Mouse (Mus musculus): ENCODE data around the gene Apbb2. TPM values are rescaled to one million over a fixed set of nuclear protein-coding genes. Genes with fewer than 3 reads are reported as not detected.
A peak's percentile ranks its signal among the peaks of the same experiment; 100 is the strongest.

Gene Apbb2
- polyA plus RNA-seq, 1 experiment from 2014 or later, result 63.9 TPM

DNA sequence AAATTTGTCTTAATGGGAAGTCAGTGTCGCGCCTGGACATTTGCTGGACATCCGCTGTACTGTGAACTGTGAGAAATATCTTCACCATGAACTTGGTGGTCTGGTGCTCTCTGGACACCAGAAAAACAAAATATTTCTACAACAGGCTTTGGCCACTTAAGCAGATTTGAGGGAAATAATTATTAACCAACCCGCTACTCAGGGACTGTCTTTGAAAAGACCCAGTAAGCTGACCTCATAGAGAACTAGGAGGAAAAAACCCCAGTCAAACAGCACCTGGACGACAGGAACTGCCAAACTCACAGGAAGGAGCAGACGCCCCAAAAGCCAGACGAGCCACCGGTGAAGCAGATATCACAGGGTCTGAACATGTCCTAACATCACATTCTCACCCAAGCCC, 18.2 kb downstream of the Apbb2 start:
- no peak overlapping the region for H3K4me3 ChIP-seq
- no peak overlapping the region for H3K27ac ChIP-seq
- H3K27me3 ChIP-seq, result no peaks in the 10 kb centered on the region
- H3K9me3 ChIP-seq, result no peaks in the 10 kb centered on the region
- WGBS, result 71% methylated on average over 8 of the region's 8 CpGs
- no peak overlapping the region for H3K9ac ChIP-seq
- no peak overlapping the region for H3K4me2 ChIP-seq (replicated peaks)
- no peak for ATAC-seq (ENCODE audit: low FRiP score, low read depth)
- peaks cover 44% of the 10 kb centered on the region for H3K4me1 ChIP-seq
- no peaks in the 10 kb centered on the region; the same call in 1 of the 2 replicates for H3K36me3 ChIP-seq

DNA sequence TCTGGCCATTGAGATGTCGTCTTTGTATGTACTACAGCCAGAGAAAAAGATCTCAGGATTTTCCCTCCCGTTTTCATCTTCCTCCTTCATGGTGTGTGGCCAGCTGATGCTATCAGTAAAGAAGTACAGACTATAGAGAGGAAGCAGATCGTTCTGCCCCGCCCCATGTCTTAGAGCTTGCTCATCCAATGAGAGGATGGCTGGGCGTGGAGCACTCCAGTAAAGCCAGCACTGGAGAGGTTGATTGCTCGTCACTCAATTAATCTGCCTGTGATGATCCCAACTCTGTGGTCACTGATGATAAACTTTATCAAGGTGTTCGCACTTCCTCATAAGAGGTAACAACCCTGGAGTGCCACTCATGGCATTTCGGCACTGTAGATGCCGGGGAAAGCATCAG, 18.7 kb downstream of the Apbb2 start:
- no peak for ATAC-seq (ENCODE audit: low FRiP score, low read depth)
- WGBS, result 84% methylated on average over 9 of the region's 9 CpGs
- H3K4me2 ChIP-seq (replicated peaks), result no peak overlapping the region
- H3K4me3 ChIP-seq, result no peak overlapping the region
- no peaks in the 10 kb centered on the region; the same call in none of the 2 replicates for H3K36me3 ChIP-seq
- no peak overlapping the region for H3K9ac ChIP-seq
- H3K4me1 ChIP-seq, result peaks cover 41% of the 10 kb centered on the region
- H3K9me3 ChIP-seq, result no peaks in the 10 kb centered on the region
- H3K27ac ChIP-seq, result no peak overlapping the region
- no peaks in the 10 kb centered on the region for H3K27me3 ChIP-seq

- Histone ChIP-seq H3K36me3 (no peaks in the 10 kb centered on the region; the same call in none of the 2 replicates), H3K4me2 (replicated peaks) (no peak overlapping the region), H3K27ac (no peak overlapping the region), H3K4me3 (no peak overlapping the region), H3K9me3 (no peaks in the 10 kb centered on the region), H3K27me3 (no peaks in the 10 kb centered on the region), H3K4me1 (peaks cover 24% of the 10 kb centered on the region), H3K9ac (no peak overlapping the region)
- 51% methylated on average over 3 of the region's 3 CpGs for WGBS
- no peak for ATAC-seq (ENCODE audit: low FRiP score, low read depth)
These were observed 22.3 kb downstream of the Apbb2 start for GRCm38 (mm10) chr5:66596296-66596695.

GRCm38 (mm10) chr5:66594881-66595280, 23.7 kb downstream of the Apbb2 start:
- H3K4me1 ChIP-seq, result peaks cover 24% of the 10 kb centered on the region
- no peak for ATAC-seq (ENCODE audit: low FRiP score, low read depth)
- 86% methylated on average over 14 of the region's 14 CpGs for WGBS
- no peak overlapping the region for H3K4me2 ChIP-seq (replicated peaks)
- H3K27ac ChIP-seq, result 0 out of 2 replicates have a peak overlapping the region, but pooled peaks have one; percentile 10
- no peaks in the 10 kb centered on the region for H3K27me3 ChIP-seq
- no peaks in the 10 kb centered on the region for H3K9me3 ChIP-seq
- no peaks in the 10 kb centered on the region; the same call in none of the 2 replicates for H3K36me3 ChIP-seq
- no peak overlapping the region for H3K4me3 ChIP-seq
- H3K9ac ChIP-seq, result no peak overlapping the region

DNA sequence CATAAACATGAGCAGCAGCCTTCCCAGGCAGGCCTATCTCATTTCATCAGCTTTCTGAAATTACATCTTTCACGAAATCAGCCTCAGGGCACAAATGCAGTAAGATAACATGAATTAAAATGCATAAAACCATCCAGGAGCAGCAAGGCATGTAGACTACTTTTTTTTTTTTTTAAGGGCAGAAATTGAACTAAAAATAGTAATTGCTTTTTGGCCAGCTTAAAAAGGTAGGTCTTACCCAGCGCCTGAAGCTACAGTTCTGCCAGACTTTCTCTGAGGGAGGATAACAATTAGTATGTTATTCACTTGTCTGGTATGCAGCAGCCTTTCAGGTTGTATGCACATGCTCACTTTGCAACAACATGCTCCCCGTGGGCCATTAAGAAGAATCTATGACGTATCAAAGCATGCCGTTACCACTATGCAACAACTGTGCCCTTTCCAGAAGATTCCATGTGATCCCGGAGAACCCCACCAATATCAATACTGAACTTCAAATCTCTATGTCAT, 32.3 kb downstream of the Apbb2 start:
- Histone ChIP-seq H3K27ac (no peak overlapping the region), H3K9me3 (peaks cover 6% of the 10 kb centered on the region; the same call in 1 of the 2 replicates), H3K9ac (no peak overlapping the region), H3K4me3 (no peak overlapping the region), H3K4me1 (peaks cover 36% of the 10 kb centered on the region), H3K4me2 (replicated peaks) (no peak overlapping the region), H3K27me3 (no peaks in the 10 kb centered on the region), H3K36me3 (peaks cover 10% of the 10 kb centered on the region)
- ATAC-seq (ENCODE audit: low FRiP score, low read depth), result no peak
- 67% methylated on average over 6 of the region's 6 CpGs for WGBS

DNA sequence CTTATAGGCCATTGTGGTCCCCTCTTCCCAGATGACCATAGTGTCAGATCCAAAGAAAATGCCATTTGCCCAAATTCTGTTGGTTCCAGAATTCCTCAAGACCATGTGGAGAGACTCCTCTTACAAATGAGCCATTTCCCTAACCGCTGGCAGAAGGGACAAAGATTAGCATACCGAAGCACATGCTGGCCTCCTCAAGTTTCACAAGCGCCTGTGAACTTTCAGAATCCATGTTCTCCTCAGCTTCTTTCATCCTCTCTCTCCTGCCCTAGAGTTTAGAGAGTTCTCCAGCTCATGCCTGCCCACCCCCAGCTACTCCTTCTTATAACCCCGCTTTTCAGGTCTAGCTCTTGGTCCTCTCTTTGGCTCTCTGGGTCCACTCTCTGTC, 35.6 kb downstream of the Apbb2 start:
- H3K36me3 ChIP-seq, result peaks cover 4% of the 10 kb centered on the region
- H3K9me3 ChIP-seq, result peaks cover 6% of the 10 kb centered on the region; the same call in 1 of the 2 replicates
- H3K4me1 ChIP-seq, result peaks cover 43% of the 10 kb centered on the region
- H3K4me2 ChIP-seq (replicated peaks), result peak overlapping the region; percentile 7; the same call in 1 of the 2 replicates
- H3K27ac ChIP-seq, result peak overlapping the region; percentile 61; the same call in 1 of the 2 replicates
- ATAC-seq (ENCODE audit: low FRiP score, low read depth), result peak; percentile 53; the same call in 1 of the 2 replicates
- WGBS, result 22% methylated on average over 4 of the region's 4 CpGs
- H3K27me3 ChIP-seq, result no peaks in the 10 kb centered on the region
- H3K4me3 ChIP-seq, result no peak overlapping the region
- no peak overlapping the region for H3K9ac ChIP-seq

DNA sequence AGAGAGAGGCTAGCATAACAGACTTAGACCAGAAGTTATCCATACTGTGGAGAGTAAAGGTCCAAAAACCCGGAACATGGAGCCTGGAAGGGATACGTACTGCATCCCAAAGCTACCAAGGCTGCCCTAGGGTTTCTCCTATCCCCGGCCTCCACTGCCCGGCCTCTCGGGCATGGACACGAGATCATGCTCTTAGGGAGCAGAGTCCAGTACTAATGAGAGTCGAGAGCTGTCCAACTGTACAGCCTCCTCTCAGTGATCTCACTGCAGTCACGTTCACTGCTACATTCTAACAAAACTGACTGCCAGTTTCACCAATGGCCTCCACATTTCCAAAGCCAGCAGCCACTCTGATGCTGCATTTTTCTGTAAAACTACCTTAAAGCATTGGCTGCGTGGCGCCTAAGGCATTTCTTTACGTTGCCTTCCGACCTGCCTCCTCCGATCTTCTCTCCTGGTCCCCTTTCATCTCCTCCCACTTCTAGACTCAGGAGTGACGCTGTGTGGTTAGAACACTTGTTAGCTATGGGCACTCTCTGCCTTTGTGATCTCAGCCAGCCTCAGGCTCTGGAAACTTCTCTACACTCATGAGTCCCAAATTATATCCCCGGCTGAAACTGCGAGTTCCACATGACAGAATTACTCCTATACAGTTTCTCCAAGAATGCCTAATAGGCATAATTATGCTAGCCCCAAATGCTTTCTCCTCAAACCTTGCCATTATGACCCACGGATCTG, 36.1 kb downstream of the Apbb2 start:
- no peak for ATAC-seq (ENCODE audit: low FRiP score, low read depth)
- Histone ChIP-seq H3K4me1 (peaks cover 43% of the 10 kb centered on the region), H3K9me3 (peaks cover 2% of the 10 kb centered on the region; the same call in 1 of the 2 replicates)

DNA sequence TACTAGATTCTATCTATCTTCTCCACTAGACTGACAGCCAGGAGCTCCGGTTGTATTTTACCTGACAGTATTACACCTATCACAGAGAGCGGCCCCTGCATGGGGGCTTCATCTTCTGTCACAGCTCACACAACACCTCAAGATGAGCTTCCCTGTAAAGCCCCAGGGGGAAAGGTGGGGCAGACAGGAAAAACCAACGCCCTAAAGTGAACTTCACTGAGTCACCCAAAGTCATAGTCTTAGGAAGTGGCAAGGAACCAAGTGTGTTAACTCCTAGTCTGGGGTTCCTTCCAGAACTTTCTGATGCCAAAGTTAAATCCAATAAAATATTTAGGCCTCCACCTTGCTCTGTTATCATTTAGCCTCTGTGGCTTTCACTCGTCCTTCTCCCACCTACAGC, 39.5 kb downstream of the Apbb2 start:
- 62% methylated on average over 4 of the region's 4 CpGs for WGBS
- H3K4me2 ChIP-seq (replicated peaks), result no peak overlapping the region
- no peaks in the 10 kb centered on the region for H3K9me3 ChIP-seq

More for the DNA sequence above, 36.1 kb downstream of the Apbb2 start:
- WGBS, result 67% methylated on average over 17 of the region's 17 CpGs
- Histone ChIP-seq H3K4me3 (no peak overlapping the region), H3K27me3 (no peaks in the 10 kb centered on the region), H3K36me3 (peaks cover under 1% of the 10 kb centered on the region; the same call in 1 of the 2 replicates), H3K4me2 (replicated peaks) (no peak overlapping the region), H3K27ac (peak overlapping the region; percentile 61; the same call in 1 of the 2 replicates), H3K9ac (no peak overlapping the region)

GRCm38 (mm10) chr5:66576299-66576698, 42.3 kb downstream of the Apbb2 start:
- H3K36me3 ChIP-seq, result no peaks in the 10 kb centered on the region
- 67% methylated on average over 9 of the region's 9 CpGs for WGBS
- no peak overlapping the region for H3K27ac ChIP-seq
- ATAC-seq (ENCODE audit: low FRiP score, low read depth), result no peak
- H3K9ac ChIP-seq, result no peak overlapping the region
- H3K4me1 ChIP-seq, result peaks cover 21% of the 10 kb centered on the region
- no peak overlapping the region for H3K4me3 ChIP-seq
- H3K9me3 ChIP-seq, result no peaks in the 10 kb centered on the region
- no peak overlapping the region for H3K4me2 ChIP-seq (replicated peaks)
- no peaks in the 10 kb centered on the region for H3K27me3 ChIP-seq

More for the DNA sequence above, 39.5 kb downstream of the Apbb2 start:
- Histone ChIP-seq H3K9ac (no peak overlapping the region), H3K36me3 (no peaks in the 10 kb centered on the region), H3K4me3 (no peak overlapping the region), H3K27me3 (no peaks in the 10 kb centered on the region), H3K27ac (no peak overlapping the region), H3K4me1 (peaks cover 34% of the 10 kb centered on the region)
- ATAC-seq (ENCODE audit: low FRiP score, low read depth), result no peak

- ATAC-seq (ENCODE audit: low FRiP score, low read depth), result no peak
These were observed 43.4 kb downstream of the Apbb2 start for GRCm38 (mm10) chr5:66575148-66575547.

DNA sequence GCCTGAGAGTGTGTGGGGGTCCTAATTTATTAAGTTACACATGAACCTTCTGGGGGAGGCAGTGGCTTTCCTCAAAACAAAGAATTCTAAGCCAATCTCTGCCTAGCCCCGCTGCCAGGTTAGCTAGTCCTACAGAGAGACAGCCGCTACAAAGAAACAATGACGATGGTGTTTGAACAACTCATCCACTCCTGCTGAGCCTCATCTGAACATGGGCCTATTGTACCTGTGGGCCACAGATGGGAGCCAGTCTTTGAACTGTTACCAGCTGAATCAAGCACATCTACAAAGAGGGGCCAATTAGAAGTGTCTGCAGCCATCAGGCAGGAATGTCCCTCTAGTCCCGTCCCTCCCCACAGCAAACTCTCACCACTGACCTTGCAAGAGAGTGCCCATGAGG, 45.3 kb downstream of the Apbb2 start:
- no peak overlapping the region for H3K4me3 ChIP-seq
- H3K27ac ChIP-seq, result no peak overlapping the region
- no peaks in the 10 kb centered on the region for H3K9me3 ChIP-seq
- H3K36me3 ChIP-seq, result no peaks in the 10 kb centered on the region
- H3K4me1 ChIP-seq, result peaks cover 25% of the 10 kb centered on the region
- H3K9ac ChIP-seq, result no peak overlapping the region
- no peaks in the 10 kb centered on the region for H3K27me3 ChIP-seq
- no peak overlapping the region for H3K4me2 ChIP-seq (replicated peaks)
- no peak for ATAC-seq (ENCODE audit: low FRiP score, low read depth)
- 64% methylated on average over 4 of the region's 4 CpGs for WGBS

More at GRCm38 (mm10) chr5:66575148-66575547, 43.4 kb downstream of the Apbb2 start:
- H3K4me2 ChIP-seq (replicated peaks), result no peak overlapping the region
- no peak overlapping the region for H3K4me3 ChIP-seq
- 85% methylated on average over 13 of the region's 13 CpGs for WGBS
- H3K4me1 ChIP-seq, result peaks cover 21% of the 10 kb centered on the region
- H3K9me3 ChIP-seq, result no peaks in the 10 kb centered on the region
- H3K36me3 ChIP-seq, result no peaks in the 10 kb centered on the region
- H3K27me3 ChIP-seq, result no peaks in the 10 kb centered on the region
- no peak overlapping the region for H3K9ac ChIP-seq
- H3K27ac ChIP-seq, result no peak overlapping the region

GRCm38 (mm10) chr5:66572086-66572855, 46.3 kb downstream of the Apbb2 start:
- 74% methylated on average over 13 of the region's 13 CpGs for WGBS

More at GRCm38 (mm10) chr5:66572086-66572855, 46.3 kb downstream of the Apbb2 start:
- H3K27me3 ChIP-seq, result no peaks in the 10 kb centered on the region
- ATAC-seq (ENCODE audit: low FRiP score, low read depth), result no peak
- H3K9me3 ChIP-seq, result no peaks in the 10 kb centered on the region
- peaks cover 25% of the 10 kb centered on the region for H3K4me1 ChIP-seq
- no peak overlapping the region for H3K4me3 ChIP-seq
- H3K36me3 ChIP-seq, result no peaks in the 10 kb centered on the region
- H3K27ac ChIP-seq, result no peak overlapping the region
- no peak overlapping the region for H3K9ac ChIP-seq
- no peak overlapping the region for H3K4me2 ChIP-seq (replicated peaks)

Measured in limb, embryonic 13.5 days (tissue).